Mouse (Mus musculus) myocyte (in vitro differentiated cells): ENCODE results near the gene Muc16. TPM values are rescaled to one million over a fixed set of nuclear protein-coding genes. Genes with fewer than 3 reads are reported as not detected.

Experiments
- H3K27me3 ChIP-seq: one replicate; pipeline ENCODE4 v1.6.1; 2011; ENCODE audit not compliant: control insufficient read depth, insufficient read depth, insufficient read length
- H3K36me3 ChIP-seq: one replicate; pipeline ENCODE4 v1.6.1; 2011; ENCODE audit not compliant: control insufficient read depth, insufficient read depth
- H3K4me2 ChIP-seq: one replicate; pipeline ENCODE4 v1.6.1; 2011; ENCODE audit warnings: low read depth, control low read depth
- H3K4me3 ChIP-seq: one replicate; pipeline ENCODE4 v1.5.1; 2011; ENCODE audit warnings: mild to moderate bottlenecking, control low read depth, moderate library complexity
- H3K79me2 ChIP-seq: one replicate; pipeline ENCODE4 v1.6.1; 2011; ENCODE audit not compliant: control insufficient read depth, insufficient read depth
- H3ac ChIP-seq: one replicate; pipeline ENCODE4 v1.6.1; 2011; ENCODE audit not compliant: control insufficient read depth, insufficient read length
- CEBPB ChIP-seq: IDR thresholded peaks from 2 replicates; pipeline ENCODE4 v1.6.1; 2011; ENCODE audit warnings: mild to moderate bottlenecking, moderate library complexity; ENCODE audit not compliant: poor library complexity, insufficient read depth, severe bottlenecking
- E2F4 ChIP-seq: IDR thresholded peaks from one replicate; pipeline ENCODE4 v1.6.1; 2011; ENCODE audit warnings: mild to moderate bottlenecking, control low read depth, moderate library complexity; ENCODE audit not compliant: insufficient read depth
- MAX ChIP-seq: IDR thresholded peaks from one replicate; pipeline ENCODE4 v1.6.1; 2011; ENCODE audit warnings: low read depth, mild to moderate bottlenecking, control low read depth
- MYOD1 ChIP-seq, 3 experiments: IDR thresholded peaks; one replicate each; pipeline ENCODE4 v1.6.1; 2011; ENCODE audit warnings: control low read depth in 2 of 3, low read depth in 2 of 3, mild to moderate bottlenecking in 2 of 3, moderate library complexity in 1 of 3; ENCODE audit not compliant: insufficient read length in 2 of 3, control insufficient read depth in 1 of 3
- MYOG ChIP-seq, 3 experiments: IDR thresholded peaks; one replicate each; pipeline ENCODE4 v1.6.1; 2011; ENCODE audit warnings: control low read depth in 2 of 3, low read depth in 2 of 3, mild to moderate bottlenecking in 2 of 3; ENCODE audit not compliant: insufficient read length in 2 of 3, control insufficient read depth in 1 of 3, insufficient read depth in 1 of 3
- POLR2A ChIP-seq: IDR thresholded peaks from one replicate; pipeline ENCODE4 v1.6.1; 2011; ENCODE audit warnings: low read depth, mild to moderate bottlenecking, control low read depth, moderate library complexity; ENCODE audit not compliant: insufficient read length
- POLR2AphosphoS2 ChIP-seq: IDR thresholded peaks from one replicate; pipeline ENCODE4 v1.6.1; 2011; ENCODE audit warnings: low read depth, control low read depth; ENCODE audit not compliant: insufficient read length
- REST ChIP-seq: IDR thresholded peaks from one replicate; pipeline ENCODE4 v1.6.1; 2011; ENCODE audit warnings: mild to moderate bottlenecking, control low read depth, moderate library complexity; ENCODE audit not compliant: insufficient read depth, insufficient read length
- SRF ChIP-seq: IDR thresholded peaks from one replicate; pipeline ENCODE4 v1.6.1; 2011; ENCODE audit warnings: low read depth; ENCODE audit not compliant: control insufficient read depth, insufficient read length
- TCF12 ChIP-seq: IDR thresholded peaks from one replicate; pipeline ENCODE4 v1.6.1; 2011; ENCODE audit warnings: mild to moderate bottlenecking, control low read depth; ENCODE audit not compliant: poor library complexity, insufficient read depth, severe bottlenecking
- TCF3 ChIP-seq: IDR thresholded peaks from one replicate; pipeline ENCODE4 v1.6.1; 2011; ENCODE audit warnings: low read depth, control low read depth; ENCODE audit not compliant: insufficient read length
- USF1 ChIP-seq: IDR thresholded peaks from one replicate; pipeline ENCODE4 v1.6.1; 2011; ENCODE audit warnings: low read depth, mild to moderate bottlenecking, control low read depth, moderate library complexity
- polyA plus RNA-seq: library from polyadenylated mRNA; unstranded; fragments of >200 nt; fragmentation: generic; extraction: Trizol; gene quantifications from one replicate; pipeline ENCODE4 v1.2.1, GENCODE M21; 2012; ENCODE audit warnings: missing spikeins

Gene Muc16
- polyA plus RNA-seq, 1 experiment, result not detected

- Histone ChIP-seq H3K36me3 (no peaks in the 10 kb centered on the region), H3K4me2 (no peak overlapping the region), H3ac (no peak overlapping the region), H3K4me3 (no peak overlapping the region), H3K79me2 (no peaks in the 10 kb centered on the region), H3K27me3 (no peaks in the 10 kb centered on the region)
- TF ChIP-seq POLR2AphosphoS2 (no peak), POLR2A (no peak), MYOD1 (IDR thresholded peaks at IDR 0.05; ENCODE audit: control insufficient read depth in 1 of 3, insufficient read length in 2 of 3, low read depth in 2 of 3) (no peak), TCF3 (no peak), USF1 (no peak), TCF12 (no peak), MAX (no peak), MYOG (IDR thresholded peaks at IDR 0.05; ENCODE audit: control insufficient read depth in 1 of 3, insufficient read depth in 1 of 3, insufficient read length in 2 of 3, low read depth in 2 of 3) (no peak), E2F4 (no peak), REST (no peak), SRF (no peak)
These were observed 207.0 kb downstream of the Muc16 start for GRCm38 (mm10) chr9:18467350-18467749.

- no peaks in the 10 kb centered on the region for H3K27me3 ChIP-seq
- TF ChIP-seq TCF12 (no peak), USF1 (no peak), POLR2AphosphoS2 (no peak), E2F4 (no peak), SRF (no peak), TCF3 (no peak), MYOG (IDR thresholded peaks at IDR 0.05; ENCODE audit: control insufficient read depth in 1 of 3, insufficient read depth in 1 of 3, insufficient read length in 2 of 3, low read depth in 2 of 3) (no peak), MAX (no peak), POLR2A (no peak), MYOD1 (IDR thresholded peaks at IDR 0.05; ENCODE audit: control insufficient read depth in 1 of 3, insufficient read length in 2 of 3, low read depth in 2 of 3) (no peak), CEBPB (no peak), REST (no peak)
- no peaks in the 10 kb centered on the region for H3K36me3 ChIP-seq
- H3K4me3 ChIP-seq, result no peak overlapping the region
- H3K79me2 ChIP-seq, result no peaks in the 10 kb centered on the region
- H3ac ChIP-seq, result no peak overlapping the region
- H3K4me2 ChIP-seq, result no peak overlapping the region
These were observed 217.8 kb downstream of the Muc16 start for GRCm38 (mm10) chr9:18456520-18456919.

Other genes starting within 250 kb of the Muc16 start
- gene Mbd3l2, start 243.9 kb downstream of the Muc16 start, polyA plus RNA-seq, result not detected
- 0.31 TPM for gene Zfp558, start 196.3 kb downstream of the Muc16 start, polyA plus RNA-seq
- gene Mbd3l1, start 196.2 kb downstream of the Muc16 start, polyA plus RNA-seq, result not detected
- gene Olfr24, start 89.5 kb upstream of the Muc16 start, polyA plus RNA-seq, result not detected
- gene Olfr828, start 145.0 kb upstream of the Muc16 start, polyA plus RNA-seq, result not detected
- gene Olfr829, start 180.4 kb upstream of the Muc16 start, polyA plus RNA-seq, result not detected
- not detected for gene Olfr830, start 200.2 kb upstream of the Muc16 start, polyA plus RNA-seq